Mouse (Mus musculus): ENCODE results near the gene Usp10.

The Usp10 gene

DNA sequence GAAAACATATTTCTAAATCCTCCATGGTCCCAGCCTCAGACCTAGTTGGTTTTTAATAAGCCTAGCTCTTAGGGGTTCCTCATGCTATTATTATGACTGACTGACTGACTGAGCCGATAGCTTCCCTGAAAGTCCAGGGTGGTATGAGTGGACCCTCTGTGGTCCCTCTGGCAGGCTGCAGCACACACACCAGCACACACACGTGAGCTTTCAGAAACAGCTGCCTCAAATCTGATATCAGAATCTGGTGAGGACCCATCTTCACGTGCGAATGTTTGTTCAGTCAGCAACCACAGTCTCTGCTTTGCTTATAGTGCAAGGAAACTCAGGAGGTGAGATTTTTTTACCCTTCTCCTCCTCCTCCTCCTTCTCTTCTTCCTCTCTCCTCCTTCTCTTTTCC is 54.7 kb downstream of the Usp10 start:
- DNase-seq = no peak

DNA sequence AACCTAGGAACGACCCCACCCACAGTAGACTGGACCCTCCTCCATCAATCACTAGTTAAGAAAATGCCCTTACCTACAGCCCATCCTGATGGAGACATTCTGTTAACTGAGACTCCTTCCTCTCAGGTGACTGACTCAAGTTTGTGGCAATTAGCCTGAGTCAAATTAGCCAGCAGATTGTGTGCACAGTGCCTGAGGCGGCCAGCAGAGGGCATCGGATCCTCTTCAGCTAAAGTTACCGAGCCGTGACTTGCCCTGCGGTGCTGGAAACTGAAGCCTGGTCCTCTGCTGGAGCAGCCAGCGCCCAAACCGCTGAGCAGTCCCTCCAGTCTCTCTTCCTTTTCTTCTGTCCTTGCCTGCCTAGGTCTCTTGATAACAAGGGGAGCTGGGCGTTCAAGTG is 57.3 kb downstream of the Usp10 start:
- no peak for DNase-seq

DNA sequence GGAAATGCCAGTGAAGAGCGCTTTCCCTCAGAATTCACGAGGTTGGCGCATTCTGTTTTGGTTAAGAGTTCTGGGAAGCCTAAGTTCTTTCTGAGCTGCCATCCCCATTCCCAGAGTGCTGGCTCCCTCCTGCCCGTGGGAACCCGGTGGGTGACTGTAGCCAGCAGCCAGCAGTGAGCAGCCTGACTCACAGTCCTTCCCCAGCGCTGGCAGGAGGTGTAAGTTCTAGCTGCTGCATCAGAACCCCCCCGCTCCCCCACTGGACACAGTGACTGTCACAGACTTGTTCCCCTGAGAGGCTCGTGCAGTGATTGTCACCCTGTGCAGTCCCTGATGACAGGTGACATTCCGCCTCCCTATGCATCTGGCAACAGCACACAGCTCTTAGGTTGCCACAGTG is 60.0 kb downstream of the Usp10 start:
- DNase-seq = no peak

DNA sequence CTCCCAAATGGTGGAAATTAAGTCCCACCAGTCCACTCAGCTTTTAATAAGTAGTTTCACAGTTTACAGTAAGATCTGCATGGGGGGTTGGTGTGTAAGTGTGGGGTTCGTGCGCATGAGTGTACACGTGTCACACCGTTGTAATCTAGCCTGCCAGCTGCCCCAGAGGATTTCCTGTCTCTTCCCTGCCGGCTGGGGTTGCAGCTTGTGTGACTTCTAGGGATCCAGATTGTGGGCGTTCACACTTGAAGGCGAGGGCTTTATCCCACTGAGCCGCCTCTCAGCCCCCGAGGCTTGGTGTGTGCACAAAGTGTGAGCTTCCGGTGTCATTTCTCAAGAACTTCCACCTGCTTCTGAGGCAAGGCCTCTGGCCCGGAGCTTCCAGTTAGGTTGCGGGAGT is 62.4 kb downstream of the Usp10 start:
- DNase-seq = peak in 1 of 2 experiments; percentile 36

DNA sequence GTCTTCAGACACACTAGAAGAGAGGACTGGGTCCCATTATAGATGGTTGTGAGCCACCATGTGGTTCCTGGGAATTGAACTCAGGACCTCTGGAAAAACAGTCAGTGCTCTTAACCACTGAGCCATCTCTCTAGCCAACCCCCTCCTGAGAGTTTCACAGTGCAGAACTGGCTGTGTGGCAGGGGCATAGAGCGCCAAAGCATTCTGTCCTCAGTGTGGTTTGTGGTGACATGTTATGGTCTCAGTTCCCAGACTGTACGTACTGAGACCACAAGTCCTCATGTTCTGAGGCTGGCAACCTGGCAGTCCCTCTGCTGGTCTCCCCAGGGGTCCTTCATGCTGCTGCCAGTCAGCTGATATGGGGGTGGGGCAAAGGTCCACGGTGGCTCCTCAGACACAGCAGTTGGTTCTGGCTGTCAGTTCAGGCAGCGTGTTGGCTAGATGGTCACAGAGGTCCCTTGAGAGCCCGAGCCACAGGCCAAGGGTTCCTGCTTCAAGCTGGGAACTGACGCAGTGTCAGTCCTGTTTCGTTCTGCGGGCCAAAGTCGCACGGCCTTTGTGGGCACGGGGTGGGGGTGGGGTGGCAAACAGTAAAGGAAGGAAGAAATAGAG is 68.7 kb downstream of the Usp10 start:
- DNase-seq = no peak

DNA sequence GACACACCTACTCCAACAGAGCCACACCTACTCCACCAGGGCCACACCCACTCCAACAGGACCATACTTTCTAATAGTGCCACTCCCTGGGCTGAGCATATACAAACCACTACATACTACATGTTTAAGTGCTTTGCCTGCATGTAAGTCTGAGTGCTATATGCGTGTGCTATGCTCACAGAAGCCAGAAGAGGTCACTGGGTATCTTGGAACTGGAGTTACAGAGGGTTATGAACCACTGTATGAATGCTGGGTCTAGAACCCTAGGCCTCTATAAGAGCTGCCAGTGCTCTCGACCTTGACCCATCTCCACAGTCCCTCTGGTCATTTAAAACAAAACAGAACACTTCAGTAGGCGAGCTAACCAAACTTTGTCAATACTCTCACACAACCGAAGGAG is 71.1 kb downstream of the Usp10 start:
- no peak for DNase-seq

DNA sequence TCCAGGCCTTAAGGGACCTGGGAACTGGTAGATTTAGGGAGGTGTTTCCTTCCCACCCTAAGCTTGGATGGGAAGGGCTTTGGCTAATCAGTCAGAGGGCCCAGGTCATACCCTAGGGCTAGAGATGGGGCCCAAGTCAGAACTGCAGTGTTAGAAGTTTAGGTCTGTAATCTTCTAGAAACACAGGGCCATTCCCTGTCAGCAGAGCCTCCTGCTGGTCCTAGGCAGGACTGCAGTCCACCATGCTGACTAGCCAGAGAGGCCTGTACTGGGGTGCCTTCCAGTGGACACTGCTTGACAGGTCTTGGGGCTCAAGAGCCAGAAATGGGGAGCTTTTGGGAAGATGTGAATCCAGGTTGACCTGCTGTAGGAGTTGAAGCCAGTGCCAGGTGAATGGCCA is 73.9 kb downstream of the Usp10 start:
- peak; percentile 62 to 65 for DNase-seq

DNA sequence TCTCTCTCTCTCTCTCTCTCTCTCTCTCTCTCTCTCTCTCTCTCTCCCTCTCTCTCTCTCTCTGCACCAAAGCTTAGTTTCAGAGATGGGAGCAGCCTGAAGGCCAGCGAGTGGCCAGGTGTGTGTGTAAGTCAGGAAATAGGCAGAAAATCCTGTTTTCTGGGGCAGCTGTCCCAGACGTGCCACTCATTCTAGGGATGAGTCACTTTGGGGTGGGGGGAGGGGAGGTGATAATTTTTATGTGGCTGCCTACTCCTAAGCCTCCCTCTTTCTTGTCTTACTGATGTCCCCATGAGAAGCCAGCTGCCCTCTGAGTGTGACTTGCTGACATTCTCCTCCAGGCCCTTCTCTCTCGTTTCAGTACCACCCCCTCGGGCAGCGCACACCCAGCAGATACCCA is 76.0 kb downstream of the Usp10 start:
- no peak for DNase-seq

DNA sequence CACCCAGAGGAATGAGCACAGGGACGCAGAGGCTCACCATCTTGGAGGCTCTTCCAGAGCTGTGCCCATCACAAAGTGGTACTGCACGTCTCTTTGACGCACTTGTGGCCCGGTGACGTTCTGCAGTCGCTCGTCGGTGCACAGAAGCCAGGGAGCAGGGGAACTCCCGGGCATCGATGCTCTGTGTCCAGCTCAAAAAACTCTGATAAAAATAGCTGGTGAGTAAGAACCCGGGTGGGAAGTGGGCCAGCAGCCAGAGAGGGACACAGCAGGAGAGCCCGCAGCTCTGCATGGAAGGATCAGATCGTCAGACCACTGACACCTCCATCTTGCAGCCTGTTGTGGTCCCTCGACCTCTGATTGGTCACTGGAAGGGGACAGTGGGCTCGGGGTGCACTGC is 77.9 kb downstream of the Usp10 start:
- DNase-seq = peak; percentile 33 to 56

DNA sequence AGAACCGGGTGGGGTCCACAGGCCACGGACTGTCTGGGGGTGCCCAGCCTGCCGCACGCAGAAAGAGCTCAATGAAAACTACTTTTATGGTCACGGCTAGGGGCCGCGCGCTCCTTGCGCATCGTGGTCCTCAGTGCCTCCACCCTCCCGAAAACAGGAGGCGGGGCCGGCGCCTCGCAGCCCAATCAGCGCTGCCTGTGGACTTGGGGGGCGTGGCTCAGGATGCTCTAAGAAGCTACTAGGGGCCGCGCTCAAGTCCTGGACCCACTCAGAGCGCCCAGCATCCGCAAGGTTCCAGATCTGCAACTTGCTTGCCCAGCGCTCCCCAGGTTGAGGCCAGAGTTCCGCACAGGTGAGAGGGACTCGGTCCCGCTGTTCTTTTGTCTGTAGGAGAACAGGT is 82.1 kb downstream of the Usp10 start, which contains the start of gene Crispld2:
Crispld2 (plus strand) TSS at position 190 of the 400 bp plus-strand sequence.
- DNase-seq = peak; percentile 92 to 94

DNA sequence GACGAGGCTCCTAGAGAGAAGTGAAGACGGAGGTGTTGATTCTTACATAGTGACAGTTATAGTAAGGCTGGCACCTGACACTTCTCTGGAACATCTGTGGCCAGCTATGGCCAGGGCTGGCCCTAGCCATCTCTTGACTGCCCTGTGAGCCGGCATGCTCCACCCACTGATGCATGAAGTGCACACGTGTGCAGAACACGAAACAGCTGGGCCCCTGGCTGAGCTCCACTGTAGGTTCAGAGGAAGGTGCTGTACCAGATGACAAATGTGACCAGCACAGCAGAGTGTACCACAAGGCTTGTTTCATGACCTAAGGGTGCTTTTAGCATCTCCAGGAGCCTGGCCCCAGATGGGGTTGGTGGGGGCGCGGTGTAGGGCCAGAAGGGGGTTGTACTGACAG is 84.0 kb downstream of the Usp10 start:
- DNase-seq = peak; percentile 47 to 59

DNA sequence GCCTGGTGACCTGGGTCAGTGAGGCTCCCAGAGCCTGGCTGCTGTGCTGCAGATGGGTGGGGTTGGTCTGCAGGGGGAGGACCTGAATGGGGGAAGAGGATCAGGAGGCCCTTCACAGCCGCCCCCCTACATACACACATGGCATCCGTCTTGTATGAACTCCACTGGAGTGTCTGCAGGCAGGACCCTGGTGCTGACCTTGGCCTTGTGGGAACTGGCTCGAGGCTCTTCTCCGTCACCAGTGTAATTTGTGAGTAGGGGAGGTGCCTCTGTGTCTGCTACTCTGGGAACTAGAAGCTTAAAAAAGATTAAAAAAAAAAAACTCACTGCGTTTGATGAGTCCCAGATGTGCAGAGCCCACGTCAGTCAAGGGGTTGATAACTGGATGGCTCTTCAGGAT is 84.4 kb downstream of the Usp10 start:
- DNase-seq = peak; percentile 42 to 54

DNA sequence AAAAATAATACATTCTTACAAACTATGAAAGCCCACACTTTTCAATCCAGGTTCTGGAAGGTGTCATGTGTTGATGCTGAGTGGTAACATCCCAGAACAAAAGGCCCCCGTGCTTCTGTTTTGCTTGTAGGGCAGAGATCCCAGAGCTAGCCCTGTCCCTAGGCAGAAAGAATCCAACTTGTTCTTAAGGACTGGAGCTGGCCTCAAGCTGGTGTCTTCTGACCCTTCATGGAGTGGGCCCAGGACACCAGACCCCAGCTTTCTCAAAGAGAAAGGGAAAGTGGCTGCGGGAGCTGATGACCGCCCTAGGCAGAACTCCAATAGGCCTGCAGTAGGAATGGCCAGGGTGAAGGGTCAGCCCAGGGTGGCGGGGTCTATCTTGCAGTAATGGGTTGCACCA is 87.1 kb downstream of the Usp10 start:
- no peak for DNase-seq

DNA sequence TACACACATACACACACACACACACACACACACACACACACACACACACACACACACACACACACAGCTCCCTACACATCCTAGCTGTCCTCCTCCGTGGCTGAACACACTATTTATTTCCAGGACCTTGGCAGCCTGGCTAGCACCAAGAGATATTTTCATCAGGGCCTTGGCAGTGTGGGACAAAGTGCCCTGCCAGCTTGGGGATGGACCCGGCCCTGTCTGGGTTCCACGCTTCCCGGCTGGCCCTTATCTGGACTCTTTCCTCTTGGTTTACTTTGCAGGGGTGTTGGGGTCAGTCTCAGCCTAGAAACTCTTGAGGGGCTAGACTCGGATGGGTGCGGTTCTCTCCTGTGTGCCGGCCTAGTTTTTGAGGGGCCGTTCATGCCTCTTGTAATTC is 90.3 kb downstream of the Usp10 start:
- DNase-seq = no peak

DNA sequence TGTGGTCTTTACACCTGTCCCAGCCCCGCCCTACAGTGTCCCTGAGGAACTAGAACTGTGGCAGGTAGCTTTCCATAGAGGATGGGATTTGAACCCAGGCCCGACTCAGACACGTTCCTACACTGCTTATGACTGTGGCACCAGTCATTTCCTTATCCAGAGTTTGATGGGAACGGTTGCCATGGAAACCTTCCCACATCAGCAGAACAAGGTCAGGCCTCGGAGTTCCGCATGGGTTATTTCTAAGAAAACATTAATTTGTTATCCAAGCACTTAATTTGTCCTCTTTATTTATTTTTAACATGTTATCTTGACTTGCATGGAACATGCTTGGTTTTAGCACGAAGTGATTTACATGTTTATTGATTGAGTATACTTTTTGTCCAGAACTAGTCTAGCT is 91.6 kb downstream of the Usp10 start:
- DNase-seq = peak; percentile 58 to 78

DNA sequence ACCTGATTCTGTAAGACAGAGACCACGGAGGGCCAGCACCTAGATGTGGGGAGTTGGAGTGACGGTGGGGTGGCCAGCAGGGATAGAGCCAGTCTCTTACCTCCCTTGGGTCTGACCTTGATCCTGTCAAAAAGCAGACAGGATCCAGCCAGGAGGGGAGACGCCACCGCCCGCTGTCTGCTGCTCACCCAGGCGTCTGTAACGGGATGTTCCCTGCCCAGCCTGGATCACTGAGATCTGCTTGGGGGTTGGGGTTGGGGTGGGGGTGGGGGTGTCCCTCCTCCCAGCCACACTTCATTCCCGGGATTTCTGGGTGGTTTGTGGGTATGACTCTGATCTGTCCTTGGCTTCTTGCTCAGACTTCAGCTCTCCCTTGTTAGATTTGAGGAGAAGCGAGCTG is 92.2 kb downstream of the Usp10 start:
- peak in 1 of 2 experiments; percentile 55 for DNase-seq

DNA sequence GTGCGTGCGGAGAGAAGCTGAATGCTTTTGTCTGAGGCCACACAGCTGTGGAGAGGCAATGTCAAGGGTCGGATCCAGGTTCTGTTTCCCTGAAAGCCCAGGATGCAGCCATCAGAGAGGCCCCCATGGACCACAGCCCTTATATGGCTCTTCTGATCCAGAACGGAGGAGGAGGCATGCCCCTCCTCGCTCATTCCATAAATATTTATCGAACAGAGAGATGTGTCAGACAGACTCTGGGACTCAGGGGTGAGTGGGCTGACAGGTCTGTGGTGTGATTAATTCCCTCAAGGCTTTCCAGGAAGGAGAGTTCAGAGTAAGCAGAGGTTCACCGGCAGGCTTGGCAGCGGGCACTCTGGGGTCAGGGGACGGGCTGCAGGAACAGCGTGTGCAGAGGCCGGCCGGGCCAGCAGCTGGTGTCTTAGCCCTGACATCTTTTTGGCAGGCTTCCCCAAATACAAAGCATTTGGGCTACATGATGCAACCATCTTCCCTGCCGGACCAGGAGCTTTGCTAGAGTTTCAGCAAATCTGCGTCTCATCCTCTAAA is 94.1 kb downstream of the Usp10 start:
- peak; percentile 72 to 80 for DNase-seq

DNA sequence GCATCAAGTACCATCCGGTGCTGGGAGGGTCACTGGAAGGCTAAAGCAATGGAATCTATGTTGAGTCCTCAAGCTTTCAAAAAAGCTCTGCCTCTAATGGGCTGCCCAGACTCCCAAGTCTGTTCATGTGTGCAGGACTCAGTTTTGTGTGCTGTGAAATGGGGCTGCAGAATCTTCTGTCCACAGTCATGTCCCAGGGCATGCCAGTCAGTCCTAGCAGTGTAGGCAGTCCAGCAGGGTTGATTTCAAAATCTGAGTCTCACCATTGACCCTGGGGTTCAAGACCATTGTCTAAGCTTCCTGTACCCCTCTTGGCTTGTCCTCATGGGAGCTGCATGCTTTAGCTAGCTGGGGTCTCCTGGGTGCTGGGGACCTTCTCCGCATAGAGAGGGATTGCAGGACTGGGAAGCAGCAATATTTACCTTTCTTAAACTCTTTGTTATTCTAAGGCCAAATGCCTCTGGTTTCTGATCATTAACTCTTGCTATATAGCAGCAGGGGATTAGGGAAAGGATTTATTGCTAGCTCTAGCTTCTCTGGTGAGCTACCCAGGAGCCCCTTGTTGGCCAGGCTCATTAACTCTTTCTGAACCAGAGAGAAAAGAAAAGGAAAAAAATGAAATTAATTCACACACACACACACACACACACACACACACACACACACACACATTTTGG is 94.7 kb downstream of the Usp10 start:
- no peak for DNase-seq

DNA sequence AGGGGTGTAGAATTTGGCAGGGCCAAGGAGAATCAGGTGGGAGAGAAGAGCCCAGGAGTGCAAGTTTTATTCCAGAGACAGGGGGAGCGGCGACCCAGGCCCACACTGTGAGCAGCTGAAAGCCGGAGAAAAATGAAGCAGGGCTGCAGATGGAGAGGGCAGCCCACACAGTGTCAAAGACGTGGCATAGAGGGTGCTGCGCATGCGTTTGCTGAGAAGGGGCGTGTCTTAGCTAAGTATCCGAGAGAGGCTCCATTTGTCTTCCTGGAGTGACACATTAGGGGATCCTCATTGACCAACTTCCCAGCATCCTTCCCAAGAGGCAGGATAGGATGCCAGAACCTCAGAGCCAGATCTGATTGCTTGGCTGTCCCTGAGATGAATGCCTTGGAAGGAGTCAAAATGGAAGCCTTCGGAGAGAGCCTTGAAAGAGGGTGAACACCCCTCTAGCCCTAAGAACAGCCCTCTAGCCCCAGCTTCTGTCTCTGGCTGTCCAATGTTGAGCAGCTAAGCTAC is 96.5 kb downstream of the Usp10 start:
- DNase-seq = peak in 1 of 2 experiments; percentile 60

Data from kidney, postnatal 4 days (tissue).